In genomic region chr17:47139730-47140231, GRCm38 (mm10) we compare ENCODE assay signal across 8 mouse cellular contexts.
DNase-seq lines count a peak whose midpoint lies in the region; ATAC-seq lines count a peak whose summit lies in the region.

No protein-coding gene starts in this region.

- H3K9me3 ChIP-seq in intestine, embryonic 16.5 days (ENCODE audit: control insufficient read depth, low read length) = no peaks in the 10 kb centered on the region
- H3K9me3 ChIP-seq in midbrain, embryonic 10.5 days (replicated peaks) = no peaks in the 10 kb centered on the region

- intact Hi-C loops in left cerebral cortex, postnatal 36 days (cut with DNase I) = loop anchor here (2.0 to 5.0 kb wide), 7 partner anchors 38 to 193 kb away; no protein-coding TSS in a partner anchor

- peak overlapping the region; percentile 89 for H3K9ac ChIP-seq in intestine, embryonic 16.5 days (ENCODE audit: low read depth, low read length)

- H3K4me2 ChIP-seq in intestine, embryonic 16.5 days (ENCODE audit: low read depth, low read length) = peak overlapping the region; percentile 88

- no peaks in the 10 kb centered on the region for H3K36me3 ChIP-seq in intestine, embryonic 16.5 days (ENCODE audit: control insufficient read depth, insufficient read depth, low read length)
- H3K36me3 ChIP-seq in midbrain, embryonic 10.5 days = no peaks in the 10 kb centered on the region

- peak; percentile 88 for ATAC-seq in activated CD4-positive, CD25-positive, alpha-beta regulatory T cell, adult 4 months
- peak; percentile 89 for ATAC-seq in intestine, embryonic 16.5 days

- H3K27ac ChIP-seq in intestine, embryonic 16.5 days (ENCODE audit: low read length) = peak overlapping the region; percentile 99
- H3K27ac ChIP-seq in midbrain, embryonic 10.5 days (replicated peaks) = peak overlapping the region; percentile 98

- peak; percentile 96 for DNase-seq in embryo, embryonic 10.5 days (ENCODE audit: low spot score)
- peak; percentile 91 to 92 for DNase-seq in gastrocnemius, postnatal 4 days (ENCODE audit: low spot score in 2 of 2)
- peak; percentile 91 to 96 for DNase-seq in left cerebral cortex, postnatal 36 days (ENCODE audit: low spot score in 2 of 2)
- DNase-seq in midbrain, embryonic 10.5 days (ENCODE audit: low spot score) = peak; percentile 95
- DNase-seq in right cerebral cortex, postnatal 4 days = peak; percentile 92
- peak; percentile 97 for DNase-seq in yolk sac, embryonic 10.5 days (ENCODE audit: low spot score)

- peaks cover 32% of the 10 kb centered on the region for H3K4me1 ChIP-seq in intestine, embryonic 16.5 days (ENCODE audit: control insufficient read depth, insufficient read depth, low read length)
- H3K4me1 ChIP-seq in midbrain, embryonic 10.5 days = peaks cover 42% of the 10 kb centered on the region

- H3K27me3 ChIP-seq in intestine, embryonic 16.5 days (replicated peaks; ENCODE audit: control insufficient read depth, insufficient read depth, low read length) = no peaks in the 10 kb centered on the region
- peaks cover 12% of the 10 kb centered on the region; the same call in 1 of the 2 replicates for H3K27me3 ChIP-seq in midbrain, embryonic 10.5 days (ENCODE audit: low read depth, poor library complexity, severe bottlenecking)

- WGBS in intestine, embryonic 16.5 days = 0% methylated on average over 23 of the region's 34 CpGs
- 0% methylated on average over 31 of the region's 34 CpGs for WGBS in midbrain, embryonic 10.5 days

- H3K4me3 ChIP-seq in intestine, embryonic 16.5 days (ENCODE audit: low read length) = peak overlapping the region; percentile 73
- peak overlapping the region; percentile 83 for H3K4me3 ChIP-seq in midbrain, embryonic 10.5 days

Comparison
In these comparisons a context has a peak if more than half of its experiments do, and no peak if none do; other contexts are left out.
1. Peak in every context shown above with its lines: DNase-seq, ATAC-seq, H3K4me3 ChIP-seq and H3K27ac ChIP-seq.